ENCODE assay signal across 8 mouse cellular contexts in genomic region chr2:92456970-92457530, GRCm38 (mm10). TPM values are rescaled to one million over a fixed set of nuclear protein-coding genes. Genes with fewer than 3 reads are reported as not detected.
DNase-seq lines count a peak whose midpoint lies in the region; ATAC-seq and TF ChIP-seq lines count a peak whose summit lies in the region.

No protein-coding gene starts in this region.

- DNase-seq in heart, embryonic 10.5 days (ENCODE audit: low spot score): no peak
- no peak for DNase-seq in heart, adult 2 months
- DNase-seq in spleen, adult 2 months (ENCODE audit: low read depth in 1 of 2, low spot score in 2 of 2): no peak
- DNase-seq in spleen, postnatal 36 days (ENCODE audit: low spot score in 2 of 2): no peak
- no peak for DNase-seq in liver, embryonic 13.5 days
- DNase-seq in layer of hippocampus, adult 8-10 months (ENCODE audit: low spot score in 2 of 2): no peak
- DNase-seq in MN1 (ENCODE audit: low spot score): no peak

- peaks cover 22% of the 10 kb centered on the region for H3K27me3 ChIP-seq in heart, embryonic 10.5 days (ENCODE audit: insufficient read depth, poor library complexity, severe bottlenecking)
- H3K27me3 ChIP-seq in heart, adult 2 months (ENCODE audit: control insufficient read depth, insufficient read depth, low read length): no peaks in the 10 kb centered on the region
- H3K27me3 ChIP-seq in spleen, adult 2 months (ENCODE audit: control insufficient read depth, insufficient read depth, low read length): no peaks in the 10 kb centered on the region
- H3K27me3 ChIP-seq in liver, embryonic 13.5 days: peaks cover 6% of the 10 kb centered on the region
- peaks cover 11% of the 10 kb centered on the region for H3K27me3 ChIP-seq in stomach, embryonic 16.5 days (ENCODE audit: control insufficient read depth, insufficient read depth, low read length)

- no peaks in the 10 kb centered on the region for H3K9me3 ChIP-seq in heart, embryonic 10.5 days
- no peaks in the 10 kb centered on the region for H3K9me3 ChIP-seq in liver, embryonic 13.5 days (replicated peaks)
- H3K9me3 ChIP-seq in stomach, embryonic 16.5 days (replicated peaks; ENCODE audit: control insufficient read depth, low read length): no peaks in the 10 kb centered on the region

- H3K36me3 ChIP-seq in heart, embryonic 10.5 days: peaks cover 24% of the 10 kb centered on the region
- H3K36me3 ChIP-seq in heart, adult 2 months (ENCODE audit: control insufficient read depth, insufficient read depth, low read length): no peaks in the 10 kb centered on the region
- peaks cover 22% of the 10 kb centered on the region for H3K36me3 ChIP-seq in spleen, adult 2 months (ENCODE audit: control insufficient read depth, insufficient read depth, low read length)
- peaks cover 28% of the 10 kb centered on the region for H3K36me3 ChIP-seq in liver, embryonic 13.5 days
- H3K36me3 ChIP-seq in stomach, embryonic 16.5 days (ENCODE audit: control insufficient read depth, insufficient read depth, low read length): 0 out of 2 replicates have a peak, but pooled peaks cover 3% of the 10 kb centered on the region

- peak overlapping the region; percentile 47 for H3K27ac ChIP-seq in heart, embryonic 10.5 days
- no peak overlapping the region for H3K27ac ChIP-seq in heart, adult 2 months
- H3K27ac ChIP-seq in spleen, adult 2 months (ENCODE audit: insufficient read depth, low read length): 0 out of 2 replicates have a peak overlapping the region, but pooled peaks have one; percentile 15
- H3K27ac ChIP-seq in liver, embryonic 13.5 days: no peak overlapping the region
- no peak overlapping the region for H3K27ac ChIP-seq in stomach, embryonic 16.5 days (ENCODE audit: low read length)

- H3K4me2 ChIP-seq in liver, embryonic 13.5 days: peak overlapping the region; percentile 97
- peak overlapping the region; percentile 30; the same call in 1 of the 2 replicates for H3K4me2 ChIP-seq in stomach, embryonic 16.5 days (ENCODE audit: low read depth, low read length)

- intact Hi-C loops in heart, adult 2 months (cut with DNase I): no loop called here

- ATAC-seq in liver, embryonic 13.5 days (ENCODE audit: low read depth): no peak
- ATAC-seq in stomach, embryonic 16.5 days (ENCODE audit: insufficient read depth, low FRiP score): no peak

- no peak overlapping the region for H3K9ac ChIP-seq in heart, adult 2 months (ENCODE audit: low read depth, low read length)
- peak overlapping the region; percentile 12 for H3K9ac ChIP-seq in liver, embryonic 13.5 days
- peak overlapping the region; percentile 42; the same call in 1 of the 2 replicates for H3K9ac ChIP-seq in stomach, embryonic 16.5 days (ENCODE audit: low read length)

- no peak for TF ChIP-seq POLR2A in heart, adult 2 months (IDR thresholded peaks at IDR 0.05; ENCODE audit: insufficient read depth, low read depth, low read length)
- no peak for TF ChIP-seq POLR2A in spleen, adult 2 months (IDR thresholded peaks at IDR 0.05; ENCODE audit: low read depth, low read length)

- H3K79me2 ChIP-seq in heart, adult 2 months (replicated peaks; ENCODE audit: control insufficient read depth, insufficient read depth, low read length): no peaks in the 10 kb centered on the region; the same call in 1 of the 2 replicates

- no peak for TF ChIP-seq EP300 in heart, adult 2 months (IDR thresholded peaks at IDR 0.05; ENCODE audit: insufficient read depth, low read depth, low read length)

- 74% methylated on average over 8 of the region's 8 CpGs for WGBS in heart, embryonic 10.5 days
- WGBS in heart, adult 2 months: 62% methylated on average over 8 of the region's 8 CpGs
- 23% methylated on average over 8 of the region's 8 CpGs for WGBS in spleen, adult 2 months
- 51% methylated on average over 8 of the region's 8 CpGs for WGBS in liver, embryonic 13.5 days (ENCODE audit: insufficient replicate concordance)
- 58% methylated on average over 8 of the region's 8 CpGs for WGBS in stomach, embryonic 16.5 days

- H3K4me1 ChIP-seq in heart, embryonic 10.5 days: peaks cover 41% of the 10 kb centered on the region
- peaks cover 15% of the 10 kb centered on the region for H3K4me1 ChIP-seq in heart, adult 2 months (ENCODE audit: control insufficient read depth, insufficient read depth, low read length)
- H3K4me1 ChIP-seq in spleen, adult 2 months (ENCODE audit: control insufficient read depth, insufficient read depth, insufficient read length): peaks cover 23% of the 10 kb centered on the region; the same call in 1 of the 2 replicates
- H3K4me1 ChIP-seq in liver, embryonic 13.5 days (replicated peaks): peaks cover 53% of the 10 kb centered on the region
- H3K4me1 ChIP-seq in stomach, embryonic 16.5 days (ENCODE audit: control insufficient read depth, insufficient read depth, low read length): peaks cover 28% of the 10 kb centered on the region

- no peak overlapping the region; the same call in 1 of the 2 replicates for H3K4me3 ChIP-seq in heart, embryonic 10.5 days
- H3K4me3 ChIP-seq in heart, adult 2 months: no peak overlapping the region
- no peak overlapping the region for H3K4me3 ChIP-seq in spleen, adult 2 months (ENCODE audit: extremely low read depth, insufficient read depth, insufficient read length)
- H3K4me3 ChIP-seq in liver, embryonic 13.5 days (replicated peaks): peak overlapping the region; percentile 81
- H3K4me3 ChIP-seq in stomach, embryonic 16.5 days (replicated peaks; ENCODE audit: low read length): no peak overlapping the region

- no peak for TF ChIP-seq CTCF in heart, adult 2 months (IDR thresholded peaks at IDR 0.05)
- no peak for TF ChIP-seq CTCF in spleen, adult 2 months (IDR thresholded peaks at IDR 0.05; ENCODE audit: extremely low read depth, insufficient read depth, insufficient read length, insufficient replicate concordance)

RNA-seq across cellular contexts. Expression of gene Slc35c1, which starts 3.3 kb away (rescaled TPM):
- polyA plus RNA-seq in heart, embryonic 10.5 days (2016; fragmentation: Nextera tagmentation; extraction: Ambion mirVana): 14.1 and 14.9 TPM in 2 replicates
- 1 to 10 TPM; 5.6 to 6.2 TPM for total RNA-seq in heart, adult 2 months (2021)
- 10.9 and 12.9 TPM in 2 replicates for polyA plus RNA-seq in heart, adult 2 months (2012; rRNA removed)
- polyA plus RNA-seq in spleen, adult 2 months (2012; rRNA removed): 63.3 and 86.6 TPM in 2 replicates
- polyA plus RNA-seq in liver, embryonic 13.5 days (2015; fragmentation: Nextera tagmentation; extraction: Ambion mirVana): 9.5 and 12.3 TPM in 2 replicates
- 34.5 and 40.4 TPM in 2 replicates for polyA plus RNA-seq in stomach, embryonic 16.5 days (2015; fragmentation: Nextera tagmentation; extraction: Ambion mirVana)
- 10 to 100 TPM; 13.2 to 17.1 (median 14.7) TPM for total RNA-seq in layer of hippocampus, adult 8-10 months (2022)

RNA-seq across cellular contexts. Expression of gene Cry2, which starts 23.2 kb away (rescaled TPM):
- 21.0 and 23.3 TPM in 2 replicates for polyA plus RNA-seq in heart, embryonic 10.5 days (2016; fragmentation: Nextera tagmentation; extraction: Ambion mirVana)
- total RNA-seq in heart, adult 2 months (2021): 10 to 100 TPM; 12.7 to 29.3 TPM
- polyA plus RNA-seq in heart, adult 2 months (2012; rRNA removed): 19.1 and 24.5 TPM in 2 replicates
- 8.4 and 9.4 TPM in 2 replicates for polyA plus RNA-seq in spleen, adult 2 months (2012; rRNA removed)
- 9.1 and 10.7 TPM in 2 replicates for polyA plus RNA-seq in liver, embryonic 13.5 days (2015; fragmentation: Nextera tagmentation; extraction: Ambion mirVana)
- polyA plus RNA-seq in stomach, embryonic 16.5 days (2015; fragmentation: Nextera tagmentation; extraction: Ambion mirVana): 23.4 and 26.5 TPM in 2 replicates
- 100 to 1,000 TPM; 105 to 117 (median 110) TPM for total RNA-seq in layer of hippocampus, adult 8-10 months (2022)

RNA-seq across cellular contexts. Expression of gene Mapk8ip1, which starts 56.0 kb away (rescaled TPM):
- polyA plus RNA-seq in heart, embryonic 10.5 days (2016; fragmentation: Nextera tagmentation; extraction: Ambion mirVana): 7.5 and 18.2 TPM in 2 replicates
- total RNA-seq in heart, adult 2 months (2021): 1 to 10 TPM; 3.8 to 4.5 TPM
- polyA plus RNA-seq in heart, adult 2 months (2012; rRNA removed): 6.9 and 7.1 TPM in 2 replicates
- 4.5 and 5.0 TPM in 2 replicates for polyA plus RNA-seq in spleen, adult 2 months (2012; rRNA removed)
- polyA plus RNA-seq in liver, embryonic 13.5 days (2015; fragmentation: Nextera tagmentation; extraction: Ambion mirVana): 1.7 and 1.9 TPM in 2 replicates
- 12.5 and 14.9 TPM in 2 replicates for polyA plus RNA-seq in stomach, embryonic 16.5 days (2015; fragmentation: Nextera tagmentation; extraction: Ambion mirVana)
- 100 to 1,000 TPM; 287 to 306 (median 298) TPM for total RNA-seq in layer of hippocampus, adult 8-10 months (2022)

Comparison
In these comparisons a context has a peak if more than half of its experiments do, and no peak if none do; other contexts are left out.
1. H3K27ac ChIP-seq: peak in heart, embryonic 10.5 days (single experiment) and spleen, adult 2 months (single experiment); none in heart, adult 2 months (single experiment), liver, embryonic 13.5 days (single experiment) and stomach, embryonic 16.5 days (single experiment).